Mouse (Mus musculus): Measurements from ENCODE around the gene Nlrx1.

The Nlrx1 gene

GRCm38 (mm10) chr9:44287401-44288075 is 19.1 kb upstream of the Nlrx1 start:
- TF ChIP-seq GATA4 (IDR thresholded peaks at IDR 0.05; ENCODE audit: insufficient replicate concordance, low read length), result no peak

GRCm38 (mm10) chr9:44287003-44287400 is 18.6 kb upstream of the Nlrx1 start:
- no peak for TF ChIP-seq GATA4 (IDR thresholded peaks at IDR 0.05; ENCODE audit: insufficient replicate concordance, low read length)

- TF ChIP-seq GATA4 (IDR thresholded peaks at IDR 0.05; ENCODE audit: insufficient replicate concordance, low read length), result no peak
Measured at GRCm38 (mm10) chr9:44286256-44286850, 18.0 kb upstream of the Nlrx1 start.

- no peak for TF ChIP-seq GATA4 (IDR thresholded peaks at IDR 0.05; ENCODE audit: insufficient replicate concordance, low read length)
Measured at GRCm38 (mm10) chr9:44283183-44283582, 14.8 kb upstream of the Nlrx1 start.

GRCm38 (mm10) chr9:44269973-44270372 is 1.6 kb upstream of the Nlrx1 start:
- TF ChIP-seq GATA4 (IDR thresholded peaks at IDR 0.05; ENCODE audit: insufficient replicate concordance, low read length), result no peak

GRCm38 (mm10) chr9:44269077-44269476 is 678 bp upstream of the Nlrx1 start:
- no peak for TF ChIP-seq GATA4 (IDR thresholded peaks at IDR 0.05; ENCODE audit: insufficient replicate concordance, low read length)

GRCm38 (mm10) chr9:44268027-44268360 is 405 bp downstream of the Nlrx1 start:
- TF ChIP-seq GATA4 (IDR thresholded peaks at IDR 0.05; ENCODE audit: insufficient replicate concordance, low read length), result no peak

GRCm38 (mm10) chr9:44267319-44268026 is 926 bp downstream of the Nlrx1 start:
- TF ChIP-seq GATA4 (IDR thresholded peaks at IDR 0.05; ENCODE audit: insufficient replicate concordance, low read length), result no peak

- no peak for TF ChIP-seq GATA4 (IDR thresholded peaks at IDR 0.05; ENCODE audit: insufficient replicate concordance, low read length)
Measured at GRCm38 (mm10) chr9:44266478-44267226, 1.7 kb downstream of the Nlrx1 start.

GRCm38 (mm10) chr9:44261388-44261787 is 7.0 kb downstream of the Nlrx1 start:
- TF ChIP-seq GATA4 (IDR thresholded peaks at IDR 0.05; ENCODE audit: insufficient replicate concordance, low read length), result no peak

GRCm38 (mm10) chr9:44259014-44259413 is 9.4 kb downstream of the Nlrx1 start:
- no peak for TF ChIP-seq GATA4 (IDR thresholded peaks at IDR 0.05; ENCODE audit: insufficient replicate concordance, low read length)

GRCm38 (mm10) chr9:44256213-44256612 is 12.2 kb downstream of the Nlrx1 start:
- no peak for TF ChIP-seq GATA4 (IDR thresholded peaks at IDR 0.05; ENCODE audit: insufficient replicate concordance, low read length)

- TF ChIP-seq GATA4 (IDR thresholded peaks at IDR 0.05; ENCODE audit: insufficient replicate concordance, low read length), result no peak
Measured at GRCm38 (mm10) chr9:44255136-44255521, 13.3 kb downstream of the Nlrx1 start.

GRCm38 (mm10) chr9:44254508-44255135 is 13.8 kb downstream of the Nlrx1 start:
- TF ChIP-seq GATA4 (IDR thresholded peaks at IDR 0.05; ENCODE audit: insufficient replicate concordance, low read length), result no peak

- TF ChIP-seq GATA4 (IDR thresholded peaks at IDR 0.05; ENCODE audit: insufficient replicate concordance, low read length), result no peak
Measured at GRCm38 (mm10) chr9:44253441-44253840, 15.0 kb downstream of the Nlrx1 start.

Measured in liver, adult (tissue).